Mouse (Mus musculus) myocyte (in vitro differentiated cells): ENCODE data around the gene Kif6.

Experiments
- CEBPB ChIP-seq: IDR thresholded peaks from 2 replicates; pipeline ENCODE4 v1.6.1; 2011; ENCODE audit warnings: mild to moderate bottlenecking, moderate library complexity; ENCODE audit not compliant: poor library complexity, insufficient read depth, severe bottlenecking
- E2F4 ChIP-seq: IDR thresholded peaks from one replicate; pipeline ENCODE4 v1.6.1; 2011; ENCODE audit warnings: mild to moderate bottlenecking, control low read depth, moderate library complexity; ENCODE audit not compliant: insufficient read depth
- MYOD1 ChIP-seq, 3 experiments: IDR thresholded peaks; one replicate each; pipeline ENCODE4 v1.6.1; 2011; ENCODE audit warnings: control low read depth in 2 of 3, low read depth in 2 of 3, mild to moderate bottlenecking in 2 of 3, moderate library complexity in 1 of 3; ENCODE audit not compliant: insufficient read length in 2 of 3, control insufficient read depth in 1 of 3
- MYOG ChIP-seq, 3 experiments: IDR thresholded peaks; one replicate each; pipeline ENCODE4 v1.6.1; 2011; ENCODE audit warnings: control low read depth in 2 of 3, low read depth in 2 of 3, mild to moderate bottlenecking in 2 of 3; ENCODE audit not compliant: insufficient read length in 2 of 3, control insufficient read depth in 1 of 3, insufficient read depth in 1 of 3
- POLR2A ChIP-seq: IDR thresholded peaks from one replicate; pipeline ENCODE4 v1.6.1; 2011; ENCODE audit warnings: low read depth, mild to moderate bottlenecking, control low read depth, moderate library complexity; ENCODE audit not compliant: insufficient read length
- POLR2AphosphoS2 ChIP-seq: IDR thresholded peaks from one replicate; pipeline ENCODE4 v1.6.1; 2011; ENCODE audit warnings: low read depth, control low read depth; ENCODE audit not compliant: insufficient read length
- REST ChIP-seq: IDR thresholded peaks from one replicate; pipeline ENCODE4 v1.6.1; 2011; ENCODE audit warnings: mild to moderate bottlenecking, control low read depth, moderate library complexity; ENCODE audit not compliant: insufficient read depth, insufficient read length
- TCF12 ChIP-seq: IDR thresholded peaks from one replicate; pipeline ENCODE4 v1.6.1; 2011; ENCODE audit warnings: mild to moderate bottlenecking, control low read depth; ENCODE audit not compliant: poor library complexity, insufficient read depth, severe bottlenecking
- TCF3 ChIP-seq: IDR thresholded peaks from one replicate; pipeline ENCODE4 v1.6.1; 2011; ENCODE audit warnings: low read depth, control low read depth; ENCODE audit not compliant: insufficient read length

GRCm38 (mm10) chr17:49800157-49800556, 185.2 kb downstream of the Kif6 start:
- TF ChIP-seq TCF12 (no peak), MYOD1 (IDR thresholded peaks at IDR 0.05; ENCODE audit: control insufficient read depth in 1 of 3, insufficient read length in 2 of 3, low read depth in 2 of 3) (no peak), POLR2AphosphoS2 (no peak), POLR2A (no peak), CEBPB (no peak), REST (no peak), E2F4 (no peak), MYOG (IDR thresholded peaks at IDR 0.05; ENCODE audit: control insufficient read depth in 1 of 3, insufficient read depth in 1 of 3, insufficient read length in 2 of 3, low read depth in 2 of 3) (no peak), TCF3 (no peak)
